Mouse (Mus musculus) regulatory T cell (primary cell): ENCODE measurements around the gene Slc6a9.

Source experiments
- in situ Hi-C: fragments of 300-600 bp; cut with MboI, MseI; formaldehyde crosslinking; loops from one replicate; pipeline ENCODE4 v1.15.1; 2025; ENCODE audit warnings: high pct_unique_total_duplicates

Slc6a9 gene

DNA sequence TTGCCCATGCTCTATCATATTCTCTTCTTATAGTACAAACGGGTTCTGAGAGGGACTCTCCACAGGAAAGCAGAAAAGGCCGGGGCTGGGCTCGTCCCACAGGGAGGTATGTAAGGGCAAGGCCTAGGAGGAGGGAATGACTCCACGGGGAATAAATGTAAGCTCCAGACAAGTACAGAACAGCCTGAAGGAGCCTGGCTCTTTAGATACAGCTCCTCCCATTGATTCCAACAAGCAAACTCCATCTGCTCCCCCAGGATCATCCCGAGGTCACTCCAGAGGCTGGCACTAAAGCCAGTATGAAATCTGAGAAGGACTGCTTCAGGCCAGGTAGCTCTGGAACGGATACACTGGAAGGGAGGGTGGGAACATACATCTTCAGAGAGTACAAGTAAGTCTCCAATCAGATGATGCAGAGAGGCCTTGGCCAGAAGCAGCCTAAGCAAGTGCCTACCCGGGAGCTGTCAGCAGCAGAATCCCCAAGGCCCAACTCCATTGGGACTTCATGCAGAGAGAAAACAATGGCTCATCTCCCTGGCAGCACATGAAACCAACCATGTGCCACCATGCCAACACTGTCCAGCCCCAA lies 78.5 kb downstream of the Slc6a9 start:
- in situ Hi-C loops = no loop called here

DNA sequence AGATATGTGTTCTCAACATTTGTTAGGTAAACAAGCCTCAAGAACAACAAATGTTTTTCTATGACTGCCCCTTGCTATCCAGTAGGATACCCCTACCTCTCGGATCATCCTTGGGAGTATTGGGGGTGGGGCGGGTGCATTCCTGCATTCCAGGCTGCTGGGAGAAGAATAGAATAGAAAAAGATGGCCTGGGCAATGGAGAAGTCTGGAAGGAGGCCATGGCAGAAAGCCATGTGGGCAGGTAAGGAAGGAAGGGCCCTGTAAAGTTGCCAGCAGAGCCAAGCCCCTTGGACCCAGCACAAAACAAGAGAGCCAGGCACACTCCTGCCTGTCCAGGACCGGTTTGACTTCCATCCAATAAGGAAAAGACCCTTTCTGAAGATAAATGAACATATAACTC lies 79.1 kb downstream of the Slc6a9 start:
- in situ Hi-C loops = no loop called here

DNA sequence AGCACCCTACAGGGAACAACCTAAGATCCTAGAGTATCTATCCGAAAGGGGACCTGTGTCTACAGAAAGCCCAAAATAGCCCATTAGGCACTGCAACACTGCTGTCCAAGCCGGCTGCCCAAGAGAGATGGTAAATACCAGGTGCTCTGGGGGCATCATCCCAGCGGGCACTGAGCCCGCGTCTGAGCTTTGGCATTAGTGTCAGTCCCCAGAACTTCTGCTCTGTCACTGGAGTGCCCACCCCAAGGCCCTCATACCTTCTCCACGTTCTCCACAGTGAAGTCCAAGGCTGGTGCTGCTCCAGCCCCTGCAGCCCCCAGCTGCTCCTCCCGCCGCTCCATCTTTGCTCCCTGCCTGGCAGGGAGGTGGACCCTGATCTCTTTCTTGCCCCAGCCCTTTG lies 79.7 kb downstream of the Slc6a9 start:
- in situ Hi-C loops = no loop called here

DNA sequence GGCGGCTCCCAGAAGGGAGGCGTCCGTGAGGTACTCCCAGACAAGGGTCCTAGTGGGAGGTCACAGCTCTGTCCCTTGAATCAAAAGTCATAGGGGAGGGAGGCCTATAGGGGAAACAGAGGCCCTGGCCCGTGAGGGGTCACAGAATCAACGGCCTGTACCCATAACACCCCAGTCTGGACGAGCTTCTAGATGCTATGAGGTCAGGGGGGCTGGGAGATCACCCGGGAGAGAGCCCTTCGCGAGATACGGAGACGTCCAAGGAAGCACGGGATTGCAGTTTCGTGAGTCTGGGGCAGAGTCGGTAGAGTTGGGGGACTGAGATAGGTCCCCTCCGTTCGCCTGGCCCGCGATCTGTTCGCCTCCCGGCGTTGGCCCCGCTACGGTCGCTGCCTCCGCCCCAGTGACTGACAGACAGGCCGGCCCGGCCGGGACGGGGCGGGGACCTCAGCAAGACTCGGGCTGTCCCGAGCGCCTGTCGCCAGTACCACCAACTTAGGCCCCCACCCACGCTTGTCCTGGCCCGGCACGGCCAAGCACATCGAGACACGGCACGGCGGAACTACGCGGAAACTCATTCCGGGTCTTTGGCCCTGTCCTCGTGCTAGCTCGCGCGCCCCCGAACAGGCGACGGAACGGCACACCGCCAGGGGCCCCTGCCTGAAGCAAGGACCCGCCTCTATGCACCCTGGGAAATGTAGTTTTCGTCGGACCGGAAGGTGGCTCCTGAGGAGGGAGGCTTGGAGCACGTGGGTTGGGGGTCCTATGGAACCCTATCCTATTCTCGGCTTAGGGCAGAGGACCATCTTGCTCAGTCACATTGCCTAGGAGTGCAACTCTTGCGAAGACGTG lies 80.5 kb downstream of the Slc6a9 start, which contains the start of gene Ipo13:
Gene Ipo13, minus strand, starts transcription at position 409 of the 852 bp plus-strand sequence.
- in situ Hi-C loops = no loop called here

DNA sequence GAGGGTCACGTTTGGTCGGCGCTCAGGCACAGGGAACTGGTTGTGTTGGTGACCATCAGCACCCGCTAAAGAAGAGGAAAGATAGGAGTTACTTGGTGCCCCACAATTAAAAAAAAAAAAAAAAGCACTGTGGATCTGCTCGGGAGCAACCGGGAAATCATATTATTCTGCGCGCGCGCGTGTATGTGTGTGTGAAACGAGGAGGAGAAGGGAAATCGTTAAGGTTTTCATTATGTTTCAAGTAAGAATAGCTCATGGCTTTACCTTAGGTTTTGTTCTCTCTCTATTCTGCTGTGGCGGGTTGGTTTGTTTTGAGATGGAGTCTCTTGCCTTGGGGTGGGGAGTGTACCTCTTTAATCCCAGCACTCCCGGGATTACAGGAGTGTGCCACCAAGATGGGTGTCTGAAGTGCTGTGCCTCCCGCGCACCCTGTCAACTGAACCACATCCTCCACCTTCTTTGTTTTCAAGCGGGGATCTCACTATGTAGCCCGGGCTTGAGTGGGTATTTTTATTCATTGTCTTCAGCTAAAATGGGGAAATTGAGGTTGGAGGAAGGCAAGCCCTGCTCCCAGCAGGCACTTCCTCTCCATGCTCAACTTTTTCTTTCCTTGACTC lies 81.3 kb downstream of the Slc6a9 start:
- in situ Hi-C loops = no loop called here

DNA sequence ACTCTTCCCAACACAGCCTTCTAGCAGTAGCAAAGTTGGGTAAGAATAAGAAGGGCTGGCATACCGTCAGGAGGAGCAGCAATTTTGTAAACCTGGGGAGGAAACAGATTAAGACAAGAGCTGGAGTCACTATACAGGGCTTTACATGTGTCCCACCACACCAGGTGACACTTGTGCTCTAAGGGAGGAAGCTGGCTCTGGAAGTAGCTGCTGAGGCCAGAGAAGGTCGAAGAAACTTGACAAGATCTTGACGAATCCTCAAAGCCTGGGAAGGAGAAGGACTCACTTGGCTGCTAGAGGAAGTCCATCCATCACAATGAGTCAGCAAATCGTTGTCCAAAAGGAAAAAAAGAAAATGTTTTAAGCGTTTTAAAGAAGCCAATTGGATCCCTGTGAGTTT lies 82.1 kb downstream of the Slc6a9 start:
- in situ Hi-C loops = no loop called here

DNA sequence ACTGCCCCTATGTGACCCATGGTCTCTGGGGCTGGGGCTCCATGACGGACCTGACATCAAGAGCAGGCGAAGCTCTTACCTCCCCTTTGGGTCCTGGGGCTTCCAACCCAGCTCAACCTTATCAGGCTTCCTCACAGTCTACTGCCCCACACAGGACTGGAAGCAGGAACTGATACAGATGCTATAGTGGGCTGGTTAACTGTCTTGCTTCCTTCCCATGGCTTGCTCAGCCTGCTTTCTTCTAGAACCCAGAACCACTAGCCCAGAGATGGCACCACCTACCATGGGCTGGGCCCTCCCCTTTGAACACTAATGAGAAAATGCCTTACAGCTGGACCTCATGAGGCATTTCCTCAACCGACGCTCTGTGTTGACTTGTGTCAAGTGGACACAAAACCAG lies 83.1 kb downstream of the Slc6a9 start:
- in situ Hi-C loops = no loop called here

DNA sequence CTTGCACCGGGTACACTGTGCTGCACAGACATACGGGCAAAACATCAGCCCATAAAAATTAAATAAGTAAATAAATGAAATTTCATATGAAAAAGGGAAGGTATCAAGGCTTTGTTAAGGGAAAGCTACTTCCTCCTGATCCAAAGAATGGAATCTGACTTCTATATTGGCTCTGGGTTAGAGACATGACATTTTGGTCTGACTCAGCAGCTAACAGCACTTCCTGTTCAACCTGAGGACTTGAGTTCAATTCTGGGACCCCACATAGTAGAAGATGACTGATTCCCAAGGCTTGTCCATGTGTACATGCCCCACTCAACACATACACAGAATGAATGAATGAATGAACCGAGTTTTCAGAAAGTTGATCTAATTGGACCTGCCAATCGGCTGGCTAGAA lies 83.5 kb downstream of the Slc6a9 start:
- in situ Hi-C loops = no loop called here

DNA sequence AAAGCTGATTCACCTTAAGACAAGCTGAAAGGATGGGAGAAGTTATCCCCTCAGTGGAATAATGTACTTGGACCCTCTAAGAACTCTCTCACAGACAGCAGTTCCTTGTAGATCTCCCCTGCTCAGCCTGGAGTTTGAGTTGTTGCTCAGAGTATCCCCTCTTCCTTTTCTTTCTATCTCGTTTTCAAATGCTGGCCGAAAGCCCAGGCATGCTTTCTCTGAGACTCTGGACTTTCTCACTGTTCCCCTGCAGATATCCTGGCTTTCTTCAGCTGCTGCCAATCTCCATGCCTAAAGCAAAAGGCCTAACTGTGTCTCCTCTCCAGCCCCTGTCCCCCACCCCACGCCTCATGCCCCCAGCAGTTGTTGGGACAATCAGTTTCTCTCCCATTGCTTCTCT lies 84.0 kb downstream of the Slc6a9 start:
- in situ Hi-C loops = no loop called here

DNA sequence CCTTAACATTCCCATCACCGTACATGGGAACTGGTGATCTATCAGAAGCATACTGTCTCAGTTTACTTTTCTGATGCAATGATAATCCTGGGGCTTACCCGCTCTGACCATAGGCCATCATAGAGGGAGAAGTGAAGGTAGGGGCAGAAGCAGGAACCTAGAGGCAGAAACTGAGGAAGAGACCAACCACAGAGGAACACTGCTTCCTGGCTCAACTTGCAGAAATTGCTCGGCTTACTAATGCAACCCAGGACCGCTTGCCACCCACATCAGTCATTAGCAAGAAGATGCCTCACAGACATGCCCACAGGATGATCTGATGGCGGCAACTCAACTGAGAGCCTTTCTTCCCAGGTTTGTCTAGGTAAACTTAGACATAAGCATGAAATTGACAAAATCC lies 84.5 kb downstream of the Slc6a9 start:
- in situ Hi-C loops = no loop called here

DNA sequence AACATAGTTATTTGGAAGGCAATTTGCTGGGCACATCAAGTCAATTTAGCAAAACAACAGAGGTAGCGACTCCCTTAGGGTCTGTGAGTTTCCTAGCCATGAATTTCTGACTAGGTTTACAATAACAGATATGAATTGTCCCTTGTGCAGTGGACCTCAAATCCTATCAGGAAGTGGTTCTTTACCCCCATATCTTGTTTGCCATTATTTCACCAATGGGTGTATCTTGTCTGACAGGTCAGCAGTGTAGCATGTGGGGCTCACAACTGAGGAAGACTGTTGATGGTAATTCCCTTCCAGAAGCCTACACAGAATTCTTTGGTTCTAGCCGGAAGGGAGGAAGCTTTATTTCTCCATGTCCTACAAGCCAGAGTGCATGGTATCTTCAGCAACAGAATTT lies 87.1 kb downstream of the Slc6a9 start:
- in situ Hi-C loops = no loop called here

DNA sequence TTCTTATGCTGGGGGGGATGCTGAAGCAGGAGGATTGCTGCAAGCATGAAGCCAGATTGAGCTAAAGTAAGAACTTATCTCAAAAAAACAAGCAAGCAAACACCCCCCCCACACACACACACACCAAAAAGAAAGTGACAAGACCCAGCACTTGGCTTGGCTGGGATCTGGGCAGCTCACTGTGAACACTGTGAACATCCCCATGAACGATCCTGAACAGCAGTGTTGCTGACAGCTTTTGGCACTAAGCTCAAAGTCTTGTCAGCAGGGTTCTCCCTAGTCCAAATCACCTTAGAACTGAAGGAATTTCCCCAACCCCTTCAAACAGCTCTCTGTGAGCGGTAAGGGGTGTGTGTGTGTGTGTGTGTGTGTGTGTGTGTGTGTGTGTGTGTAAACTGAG lies 89.1 kb downstream of the Slc6a9 start:
- in situ Hi-C loops = no loop called here
